Mouse (Mus musculus) CH12.LX (cell line): ENCODE results near the gene Ascc1. TPM values are rescaled to one million over a fixed set of nuclear protein-coding genes. Genes with fewer than 3 reads are reported as not detected.

Experiments used
- DNase-seq: peaks from one replicate; pipeline ENCODE4 v3.0.0-alpha.2; 2013; ENCODE audit errors: extremely low read depth
- H3K27ac ChIP-seq: 2 replicates; pipeline ENCODE4 v1.5.1; 2012; ENCODE audit warnings: low read depth, mild to moderate bottlenecking, control low read depth, moderate library complexity; ENCODE audit not compliant: insufficient read depth
- H3K27me3 ChIP-seq: replicated peaks from 2 replicates; pipeline ENCODE3; 2012; ENCODE audit warnings: inconsistent platforms
- H3K36me3 ChIP-seq, 2 experiments: replicated peaks in 1 of 2; 2 replicates each; pipeline versions ENCODE3 to v1.6.1; 2012; ENCODE audit warnings: inconsistent platforms in 1 of 2, low read length in 1 of 2, mild to moderate bottlenecking in 1 of 2, mixed read lengths in 1 of 2, moderate library complexity in 1 of 2; ENCODE audit not compliant: control insufficient read depth in 1 of 2, insufficient read depth in 1 of 2
- H3K4me1 ChIP-seq, 2 experiments: 2 replicates each; pipeline ENCODE4 v1.6.1; 2012; ENCODE audit warnings: inconsistent platforms in 1 of 2, moderate library complexity in 1 of 2; ENCODE audit not compliant: insufficient read depth in 2 of 2, control insufficient read depth in 1 of 2
- H3K4me2 ChIP-seq: 2 replicates; pipeline ENCODE4 v1.6.1; 2012; ENCODE audit warnings: low read depth, mild to moderate bottlenecking, control low read depth; ENCODE audit not compliant: poor library complexity, insufficient read depth, severe bottlenecking
- H3K4me3 ChIP-seq, 3 experiments: fragments of 150-350 bp in 1 of 3; sonication (generic) in 1 of 3; replicated peaks in 1 of 3; 2 replicates each; pipeline versions ENCODE3 to v1.5.1; 2011 to 2012; ENCODE audit warnings: low read depth in 2 of 3, low read length in 2 of 3, mild to moderate bottlenecking in 2 of 3, moderate library complexity in 2 of 3, control low read depth in 1 of 3, improper control_type of control experiment in 1 of 3, inconsistent platforms in 1 of 3, mixed read lengths in 1 of 3; ENCODE audit not compliant: poor library complexity in 1 of 3
- H3K79me2 ChIP-seq: replicated peaks from 2 replicates; pipeline ENCODE4 v1.6.1; 2012; ENCODE audit warnings: mild to moderate bottlenecking, moderate library complexity; ENCODE audit not compliant: control insufficient read depth, poor library complexity, insufficient read depth, severe bottlenecking; ENCODE audit errors: extremely low read depth
- H3K9ac ChIP-seq: 2 replicates; pipeline ENCODE4 v1.6.1; 2012; ENCODE audit warnings: low read depth, mild to moderate bottlenecking, control low read depth, moderate library complexity; ENCODE audit not compliant: insufficient read depth
- H3K9me3 ChIP-seq: replicated peaks from 2 replicates; pipeline ENCODE3; 2012; ENCODE audit warnings: low read length, inconsistent platforms, mixed read lengths
- BHLHE40 ChIP-seq: IDR thresholded peaks from 2 replicates; pipeline ENCODE4 v1.6.1; 2011; ENCODE audit warnings: mild to moderate bottlenecking, low read depth, low read length, improper control_type of control experiment
- CHD2 ChIP-seq: IDR thresholded peaks from 2 replicates; pipeline ENCODE4 v1.6.1; 2011; ENCODE audit warnings: low read length, improper control_type of control experiment
- ELF1 ChIP-seq: IDR thresholded peaks from 2 replicates; pipeline ENCODE4 v1.6.1; 2014; ENCODE audit warnings: low read depth, mild to moderate bottlenecking, inconsistent platforms, low read length, improper control_type of control experiment
- EP300 ChIP-seq: IDR thresholded peaks from 2 replicates; pipeline ENCODE4 v1.6.1; 2011; ENCODE audit warnings: low read length, improper control_type of control experiment
- ETS1 ChIP-seq: conservative IDR thresholded peaks from 2 replicates; pipeline ENCODE4 v1.6.1; 2012; ENCODE audit warnings: low read depth, mild to moderate bottlenecking, inconsistent platforms, low read length, improper control_type of control experiment, moderate library complexity
- GABPA ChIP-seq: IDR thresholded peaks from 2 replicates; pipeline ENCODE4 v1.6.1; 2012; ENCODE audit warnings: low read depth, low read length, improper control_type of control experiment, inconsistent platforms; ENCODE audit not compliant: insufficient replicate concordance
- MAX ChIP-seq: IDR thresholded peaks from 2 replicates; pipeline ENCODE4 v1.6.1; 2011; ENCODE audit warnings: low read length, improper control_type of control experiment
- NRF1 ChIP-seq: IDR thresholded peaks from 2 replicates; pipeline ENCODE4 v1.6.1; 2014; ENCODE audit warnings: low read depth, mild to moderate bottlenecking, inconsistent platforms, low read length, improper control_type of control experiment, moderate library complexity
- PAX5 ChIP-seq: IDR thresholded peaks from 2 replicates; pipeline ENCODE4 v1.6.1; 2012; ENCODE audit warnings: low read length, inconsistent platforms, mixed read lengths
- POLR2A ChIP-seq: IDR thresholded peaks from 2 replicates; pipeline ENCODE4 v1.6.1; 2011; ENCODE audit warnings: low read depth, mild to moderate bottlenecking, improper control_type of control experiment, low read length
- POLR2AphosphoS2 ChIP-seq: IDR thresholded peaks from 2 replicates; pipeline ENCODE4 v1.6.1; 2011; ENCODE audit warnings: low read depth, low read length, improper control_type of control experiment
- RCOR1 ChIP-seq: conservative IDR thresholded peaks from 2 replicates; pipeline ENCODE4 v1.6.1; 2012; ENCODE audit warnings: low read depth, mild to moderate bottlenecking, inconsistent platforms, low read length, improper control_type of control experiment
- SMC3 ChIP-seq: IDR thresholded peaks from 2 replicates; pipeline ENCODE4 v1.6.1; 2011; ENCODE audit warnings: low read depth, low read length, improper control_type of control experiment
- TCF12 ChIP-seq: IDR thresholded peaks from 2 replicates; pipeline ENCODE4 v1.6.1; 2014; ENCODE audit warnings: low read depth, mild to moderate bottlenecking, inconsistent platforms, low read length, improper control_type of control experiment
- ZC3H11A ChIP-seq: IDR thresholded peaks from 2 replicates; pipeline ENCODE4 v1.6.1; 2012; ENCODE audit warnings: low read depth, mild to moderate bottlenecking, inconsistent platforms, low read length, improper control_type of control experiment
- ZKSCAN1 ChIP-seq: IDR thresholded peaks from 2 replicates; pipeline ENCODE4 v1.6.1; 2012; ENCODE audit warnings: low read depth, inconsistent platforms, low read length, improper control_type of control experiment, borderline replicate concordance
- ZMIZ1 ChIP-seq: IDR thresholded peaks from 2 replicates; pipeline ENCODE4 v1.6.1; 2012; ENCODE audit warnings: low read depth, mild to moderate bottlenecking, inconsistent platforms, low read length, improper control_type of control experiment
- dilution Hi-C: fragments of 300-500 bp; cut with MboI; formaldehyde crosslinking; loops from 2 replicates; pipeline ENCODE4 v1.14.3; 2020; ENCODE audit warnings: low sequenced_read_pairs; ENCODE audit not compliant: extremely low pct_unique_long_range_greater_than_20kb, extremely low pct_ligation_motif_present
- in situ Hi-C: fragments of 300-500 bp; cut with MboI; formaldehyde crosslinking; loops from 3 replicates; pipeline ENCODE4 v1.14.3; 2019; ENCODE audit warnings: low sequenced_read_pairs, low pct_ligation_motif_present, low pct_unique_long_range_greater_than_20kb, mixed read lengths
- polyA plus RNA-seq: library from polyadenylated mRNA; unstranded; fragments of >175 nt; gene quantifications from 2 replicates; pipeline ENCODE4 v1.2.1, GENCODE M21; 2012; ENCODE audit warnings: low read depth; ENCODE audit not compliant: insufficient read length
- total RNA-seq, 2 experiments: library from RNA; depleted of rRNA; stranded (reverse); fragments of 300-350 nt in 1 of 2; fragments of >200 nt in 1 of 2; gene quantifications; 2 replicates each; pipeline ENCODE4 v1.2.3; 2012 to 2014

Gene Ascc1
- total and polyA plus RNA-seq, 3 experiments: 20.1 to 25.5 (median 25.4) TPM

DNA sequence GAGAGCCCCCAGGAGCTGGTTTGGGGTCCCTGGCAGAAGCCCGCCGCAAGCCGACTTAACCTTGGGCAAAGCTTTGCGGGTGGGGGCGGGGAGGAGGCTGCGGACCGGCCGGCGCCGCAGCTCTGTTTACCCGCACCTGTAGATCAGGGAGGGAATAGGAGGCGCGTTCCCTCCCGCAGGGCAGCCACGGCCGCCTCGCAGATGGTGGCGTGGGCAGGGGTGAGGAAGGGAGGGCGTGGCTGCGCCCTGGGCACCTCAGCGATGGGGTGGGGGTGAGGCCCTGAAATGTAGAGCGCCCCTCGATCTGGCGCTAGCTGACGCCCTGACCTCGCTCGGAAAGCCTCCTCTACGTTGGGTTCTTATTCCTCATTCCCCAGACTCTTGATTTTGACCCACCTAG lies 104.8 kb downstream of the Ascc1 start:
- peaks cover 0 to 9% of the 10 kb centered on the region in 2 experiments for H3K36me3 ChIP-seq
- no peak overlapping the region for H3K4me3 ChIP-seq
- no peaks in the 10 kb centered on the region for H3K4me1 ChIP-seq
- in situ Hi-C loops (no loop called here), dilution Hi-C loops (no loop called here)
- H3K9me3 ChIP-seq: peaks cover 10% of the 10 kb centered on the region
- no peak overlapping the region for H3K9ac ChIP-seq
- no peak for DNase-seq
- no peak overlapping the region for H3K27ac ChIP-seq
- H3K4me2 ChIP-seq: no peak overlapping the region
- H3K27me3 ChIP-seq: peaks cover 9% of the 10 kb centered on the region
- no peak for TF ChIP-seq POLR2A
- no peak for TF ChIP-seq MAX
- TF ChIP-seq ETS1: no peak
- no peak for TF ChIP-seq EP300
- TF ChIP-seq, all 38 proteins: peak for 0
- no peaks in the 10 kb centered on the region for H3K79me2 ChIP-seq

DNA sequence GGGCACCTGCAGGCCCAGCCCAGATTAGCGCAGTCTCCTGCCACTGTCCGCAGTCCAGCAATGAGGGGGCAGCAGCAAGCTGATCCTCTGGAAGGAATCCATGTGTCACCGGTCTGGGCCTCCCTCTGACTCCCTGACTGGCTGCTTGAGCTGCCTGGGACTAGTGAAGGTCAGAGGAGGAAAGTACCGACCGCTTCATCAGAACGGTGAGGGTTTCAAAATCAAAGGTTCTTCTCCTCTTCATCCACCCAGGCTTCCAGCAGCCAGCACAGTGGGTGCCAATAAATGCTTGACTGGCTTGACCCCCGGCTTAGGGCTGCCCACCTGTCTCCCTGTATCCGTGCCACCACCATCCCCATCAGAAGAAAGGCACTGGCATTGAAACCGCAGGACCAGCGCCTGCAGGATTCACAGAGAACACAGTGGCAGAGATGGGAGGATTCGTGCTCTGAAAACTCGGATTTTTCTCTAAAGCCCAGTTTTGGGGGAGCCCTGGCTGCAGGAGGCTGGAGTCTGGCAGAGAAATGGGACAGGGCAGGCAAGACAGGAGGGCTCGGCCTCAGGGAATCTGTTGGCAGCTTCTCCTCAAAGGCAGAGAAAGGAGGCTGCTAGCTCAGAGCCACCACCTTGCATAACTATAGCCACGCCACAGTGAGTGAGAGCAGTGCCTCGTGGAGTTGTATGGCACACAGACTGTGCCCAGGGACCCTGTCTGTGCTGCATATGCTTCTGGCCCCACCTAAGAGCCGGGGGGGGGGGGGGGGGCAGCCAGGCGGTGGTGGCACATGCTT lies 105.9 kb downstream of the Ascc1 start:
- in situ Hi-C loops: no loop called here
- Histone ChIP-seq H3K36me3 (peaks cover 0 to 6% of the 10 kb centered on the region in 2 experiments), H3K27ac (no peak overlapping the region), H3K79me2 (no peaks in the 10 kb centered on the region), H3K4me1 (no peaks in the 10 kb centered on the region), H3K9me3 (peaks cover 10% of the 10 kb centered on the region), H3K4me3 (no peak overlapping the region), H3K27me3 (peaks cover 9% of the 10 kb centered on the region), H3K9ac (no peak overlapping the region), H3K4me2 (no peak overlapping the region)
- dilution Hi-C loops: no loop called here
- no peak for TF ChIP-seq SMC3
- TF ChIP-seq ELF1: no peak
- no peak for TF ChIP-seq POLR2A
- no peak for TF ChIP-seq EP300
- no peak for TF ChIP-seq RCOR1
- TF ChIP-seq MAX: no peak
- TF ChIP-seq GABPA: no peak
- no peak for TF ChIP-seq ZC3H11A
- TF ChIP-seq ZMIZ1: no peak
- TF ChIP-seq CHD2: no peak
- no peak for TF ChIP-seq TCF12
- TF ChIP-seq POLR2AphosphoS2: no peak
- no peak for TF ChIP-seq ZKSCAN1
- no peak for TF ChIP-seq BHLHE40
- TF ChIP-seq NRF1: no peak
- no peak for TF ChIP-seq PAX5
- DNase-seq: no peak
